19 mouse cellular contexts compared by ENCODE assay signal in the genomic region with DNA sequence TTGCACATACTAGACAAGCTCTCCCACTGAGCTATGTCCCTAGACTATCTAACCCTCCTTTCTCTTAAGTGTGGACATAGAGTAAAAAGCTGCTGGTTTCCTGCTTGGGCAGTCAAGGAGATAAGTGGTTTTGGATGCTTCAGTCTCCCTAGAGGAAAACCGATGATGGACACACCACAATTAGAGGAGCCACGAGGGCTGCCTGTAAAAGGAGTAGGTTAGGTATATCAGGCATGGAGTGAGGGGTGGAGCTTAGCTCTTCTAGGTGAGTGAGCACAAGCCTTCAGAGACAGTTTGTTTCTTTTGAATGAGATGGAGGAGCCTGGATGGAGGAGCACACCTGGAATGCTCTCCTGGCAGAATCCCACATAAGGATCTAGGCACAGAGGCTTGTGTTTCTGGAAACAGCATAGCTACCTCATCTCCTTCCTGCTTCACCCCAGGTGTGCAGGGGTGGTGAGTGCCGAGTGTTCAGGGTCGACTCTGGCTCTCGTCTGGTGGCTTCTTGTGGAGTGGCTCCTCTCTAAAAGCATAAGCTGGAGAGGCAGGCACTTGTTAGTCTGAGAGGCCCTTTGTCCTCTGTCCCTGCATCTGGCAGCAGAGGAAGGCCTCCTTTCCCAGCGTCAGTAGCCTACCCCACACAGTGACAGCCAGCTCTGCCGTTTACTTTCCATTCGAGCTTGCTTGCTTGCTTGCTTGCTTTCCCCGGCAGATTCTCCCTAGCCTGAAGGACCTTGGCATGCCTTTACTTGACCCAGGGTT. TPM values are rescaled to one million over a fixed set of nuclear protein-coding genes. Genes with fewer than 3 reads are reported as not detected.
DNase-seq lines count a peak whose midpoint lies in the region; ATAC-seq and TF ChIP-seq lines count a peak whose summit lies in the region.
"Had no signal": no experiment of that assay in that cellular context is flagged by ENCODE, and none has a peak within 500 bp of the region (broad histone marks: within the 10 kb centered on the region; RNA-seq: fewer than 3 reads in every experiment).

No protein-coding gene starts in this region.

- no peak for DNase-seq in heart, postnatal 14 days
- no peak for DNase-seq in liver, postnatal 0 days
- DNase-seq in thymus, postnatal 14 days, result peak; percentile 20
- no peak for DNase-seq in thymus, postnatal 25 days
- DNase-seq in naive thymus-derived CD4-positive, alpha-beta T cell, adult 2 months (ENCODE audit: low read depth), result peak; percentile 18
- DNase-seq: cerebellum, adult 9-11 months; forebrain, postnatal 0 days; layer of hippocampus, postnatal 36 days; right cerebral cortex, postnatal 14 days had no signal

- H3K4me3 ChIP-seq in heart, embryonic 16.5 days (ENCODE audit: low read length), result no peak overlapping the region
- no peak overlapping the region for H3K4me3 ChIP-seq in liver, postnatal 0 days (ENCODE audit: low read depth, low read length)
- H3K4me3 ChIP-seq in liver, embryonic 12.5 days, result no peak overlapping the region
- H3K4me3 ChIP-seq: embryonic facial prominence, embryonic 13.5 days; gastrocnemius, adult 2 months; heart, embryonic 12.5 days; liver, embryonic 15.5 days; midbrain, embryonic 15.5 days; myocyte had no signal

- no peaks in the 10 kb centered on the region for H3K36me3 ChIP-seq in heart, embryonic 16.5 days (ENCODE audit: control insufficient read depth, insufficient read depth)
- H3K36me3 ChIP-seq in liver, postnatal 0 days (replicated peaks; ENCODE audit: insufficient read depth, low read length), result no peaks in the 10 kb centered on the region
- H3K36me3 ChIP-seq in liver, embryonic 12.5 days, result no peaks in the 10 kb centered on the region
- H3K36me3 ChIP-seq: embryonic facial prominence, embryonic 13.5 days; heart, embryonic 12.5 days; liver, embryonic 15.5 days; midbrain, embryonic 15.5 days had no signal

- WGBS in heart, embryonic 16.5 days, result 38% methylated on average over 9 of the region's 9 CpGs
- 40% methylated on average over 9 of the region's 9 CpGs for WGBS in liver, postnatal 0 days (ENCODE audit: insufficient replicate concordance)
- WGBS in liver, embryonic 12.5 days (ENCODE audit: insufficient replicate concordance), result 50% methylated on average over 9 of the region's 9 CpGs

- intact Hi-C loops in heart, postnatal 14 days (cut with DNase I), result no loop called here

- TF ChIP-seq EP300 in liver, postnatal 0 days (IDR thresholded peaks at IDR 0.05; ENCODE audit: low read depth), result no peak

- H3K4me2 ChIP-seq in heart, embryonic 16.5 days (ENCODE audit: low read depth, low read length), result no peak overlapping the region
- H3K4me2 ChIP-seq in liver, postnatal 0 days (ENCODE audit: low read depth, low read length), result no peak overlapping the region
- H3K4me2 ChIP-seq in liver, embryonic 12.5 days, result no peak overlapping the region
- H3K4me2 ChIP-seq: embryonic facial prominence, embryonic 13.5 days; heart, embryonic 12.5 days; liver, embryonic 15.5 days; midbrain, embryonic 15.5 days had no signal

- no peaks in the 10 kb centered on the region for H3K9me3 ChIP-seq in heart, embryonic 16.5 days (replicated peaks; ENCODE audit: control insufficient read depth, low read length)
- no peaks in the 10 kb centered on the region for H3K9me3 ChIP-seq in liver, postnatal 0 days (ENCODE audit: low read length)
- H3K9me3 ChIP-seq in liver, embryonic 12.5 days (replicated peaks), result no peaks in the 10 kb centered on the region
- H3K9me3 ChIP-seq: embryonic facial prominence, embryonic 13.5 days; heart, embryonic 12.5 days; liver, embryonic 15.5 days; midbrain, embryonic 15.5 days had no signal

- H3K4me1 ChIP-seq in heart, embryonic 16.5 days (ENCODE audit: control insufficient read depth, insufficient read depth, low read length), result 0 out of 2 replicates have a peak, but pooled peaks cover 2% of the 10 kb centered on the region
- peaks cover 8% of the 10 kb centered on the region; the same call in 1 of the 2 replicates for H3K4me1 ChIP-seq in liver, postnatal 0 days (ENCODE audit: insufficient read depth)
- peaks cover 11% of the 10 kb centered on the region for H3K4me1 ChIP-seq in liver, embryonic 12.5 days
- H3K4me1 ChIP-seq: embryonic facial prominence, embryonic 13.5 days; heart, embryonic 12.5 days had no signal

- no peak for ATAC-seq in heart, embryonic 16.5 days (replicated peaks; ENCODE audit: extremely low read depth, insufficient read depth, low FRiP score)
- no peak for ATAC-seq in liver, postnatal 0 days
- no peak for ATAC-seq in liver, embryonic 12.5 days
- ATAC-seq: forebrain, postnatal 0 days; hindbrain, embryonic 16.5 days; intestine, embryonic 16.5 days; midbrain, embryonic 15.5 days had no signal

- no peak overlapping the region for H3K27ac ChIP-seq in heart, embryonic 16.5 days (ENCODE audit: low read length)
- H3K27ac ChIP-seq in liver, postnatal 0 days (ENCODE audit: low read depth), result 0 out of 2 replicates have a peak overlapping the region, but pooled peaks have one; percentile 49
- no peak overlapping the region for H3K27ac ChIP-seq in liver, embryonic 12.5 days
- H3K27ac ChIP-seq: embryonic facial prominence, embryonic 13.5 days; gastrocnemius, adult 2 months; liver, embryonic 15.5 days; midbrain, embryonic 15.5 days had no signal

- H3K9ac ChIP-seq in heart, embryonic 16.5 days (ENCODE audit: low read length), result 0 out of 2 replicates have a peak overlapping the region, but pooled peaks have one; percentile 10
- no peak overlapping the region for H3K9ac ChIP-seq in liver, postnatal 0 days (replicated peaks)
- H3K9ac ChIP-seq in liver, embryonic 12.5 days, result no peak overlapping the region
- H3K9ac ChIP-seq: embryonic facial prominence, embryonic 13.5 days; forebrain, postnatal 0 days; heart, embryonic 12.5 days; liver, embryonic 15.5 days; midbrain, embryonic 15.5 days had no signal

- H3K27me3 ChIP-seq in heart, embryonic 16.5 days (ENCODE audit: control insufficient read depth, insufficient read depth, low read length), result peaks cover 11% of the 10 kb centered on the region
- H3K27me3 ChIP-seq in liver, postnatal 0 days (ENCODE audit: insufficient read depth, low read length), result peaks cover 8% of the 10 kb centered on the region; the same call in 1 of the 2 replicates
- peaks cover 18% of the 10 kb centered on the region for H3K27me3 ChIP-seq in liver, embryonic 12.5 days (replicated peaks)

- no peak for TF ChIP-seq CTCF in liver, postnatal 0 days (IDR thresholded peaks at IDR 0.05; ENCODE audit: low read depth)

RNA-seq across cellular contexts. Expression of a gene that starts 5.9 kb away (rescaled TPM):
- polyA plus RNA-seq in heart, embryonic 16.5 days (2015; fragmentation: Nextera tagmentation; extraction: Ambion mirVana), result 6.1 and 9.4 TPM in 2 replicates
- total RNA-seq in heart, postnatal 14 days (2021), result 1 to 10 TPM; 5.7 to 6.3 TPM
- polyA plus RNA-seq in liver, postnatal 0 days (2015; fragmentation: Nextera tagmentation; extraction: Ambion mirVana), result 3.5 and 3.8 TPM in 2 replicates
- 2.2 and 2.9 TPM in 2 replicates for polyA plus RNA-seq in liver, embryonic 12.5 days (2016; fragmentation: Nextera tagmentation; extraction: Ambion mirVana)

Comparison
In these comparisons a context has a peak if more than half of its experiments do, and no peak if none do; other contexts are left out.
1. DNase-seq: peak in thymus, postnatal 14 days (single experiment) and naive thymus-derived CD4-positive, alpha-beta T cell, adult 2 months (single experiment); none in heart, postnatal 14 days (0 of 2), liver, postnatal 0 days (single experiment) and thymus, postnatal 25 days (single experiment).